Mouse (Mus musculus): ENCODE results near the gene Tmem223. TPM values are rescaled to one million over a fixed set of nuclear protein-coding genes. Genes with fewer than 3 reads are reported as not detected.
A peak's percentile ranks its signal among the peaks of the same experiment; 100 is the strongest.

The Tmem223 gene
- polyA plus RNA-seq, 1 experiment from 2014 or later: 123 TPM

- DNase-seq (ENCODE audit: low spot score) (no peak), ATAC-seq (replicated peaks; ENCODE audit: low FRiP score) (no peak)
- peaks cover 13% of the 10 kb centered on the region; the same call in 1 of the 2 replicates for H3K36me3 ChIP-seq (ENCODE audit: control insufficient read depth, insufficient read depth, low read length)
- H3K27ac ChIP-seq (ENCODE audit: low read depth, low read length): no peak overlapping the region
- peak overlapping the region; percentile 33 for H3K4me2 ChIP-seq
- H3K4me1 ChIP-seq (replicated peaks; ENCODE audit: control insufficient read depth, insufficient read depth, low read length): peaks cover 18% of the 10 kb centered on the region
- H3K4me3 ChIP-seq (ENCODE audit: low read depth, low read length): peak overlapping the region; percentile 59; the same call in 1 of the 2 replicates
- 73% methylated on average over 11 of the region's 11 CpGs for WGBS
- no peaks in the 10 kb centered on the region for H3K27me3 ChIP-seq (replicated peaks; ENCODE audit: control insufficient read depth, insufficient read depth, low read length)
- H3K9me3 ChIP-seq (ENCODE audit: control insufficient read depth, low read length): no peaks in the 10 kb centered on the region
- H3K9ac ChIP-seq (ENCODE audit: low read depth, low read length): no peak overlapping the region
Measured at GRCm38 (mm10) chr19:8803879-8804660, 33.3 kb downstream of the Tmem223 start.

- Histone ChIP-seq H3K4me3 (ENCODE audit: low read depth, low read length) (no peak overlapping the region), H3K27ac (ENCODE audit: low read depth, low read length) (no peak overlapping the region), H3K9ac (ENCODE audit: low read depth, low read length) (0 out of 2 replicates have a peak overlapping the region, but pooled peaks have one; percentile 2), H3K36me3 (ENCODE audit: control insufficient read depth, insufficient read depth, low read length) (peaks cover 30% of the 10 kb centered on the region), H3K4me2 (no peak overlapping the region), H3K4me1 (replicated peaks; ENCODE audit: control insufficient read depth, insufficient read depth, low read length) (peaks cover 18% of the 10 kb centered on the region), H3K27me3 (replicated peaks; ENCODE audit: control insufficient read depth, insufficient read depth, low read length) (no peaks in the 10 kb centered on the region), H3K9me3 (ENCODE audit: control insufficient read depth, low read length) (no peaks in the 10 kb centered on the region)
- WGBS: 84% methylated on average over 5 of the region's 5 CpGs
- no peak for ATAC-seq (replicated peaks; ENCODE audit: low FRiP score)
- DNase-seq (ENCODE audit: low spot score): no peak
Measured at GRCm38 (mm10) chr19:8806810-8807209, 36.0 kb downstream of the Tmem223 start.

GRCm38 (mm10) chr19:8815812-8816211 is 45.0 kb downstream of the Tmem223 start:
- Histone ChIP-seq H3K9ac (ENCODE audit: low read depth, low read length) (no peak overlapping the region), H3K4me3 (ENCODE audit: low read depth, low read length) (no peak overlapping the region), H3K36me3 (ENCODE audit: control insufficient read depth, insufficient read depth, low read length) (peaks cover 40% of the 10 kb centered on the region), H3K4me1 (replicated peaks; ENCODE audit: control insufficient read depth, insufficient read depth, low read length) (peaks cover 9% of the 10 kb centered on the region), H3K9me3 (ENCODE audit: control insufficient read depth, low read length) (no peaks in the 10 kb centered on the region), H3K27me3 (replicated peaks; ENCODE audit: control insufficient read depth, insufficient read depth, low read length) (no peaks in the 10 kb centered on the region), H3K27ac (ENCODE audit: low read depth, low read length) (no peak overlapping the region), H3K4me2 (no peak overlapping the region)
- DNase-seq (ENCODE audit: low spot score) (no peak), ATAC-seq (replicated peaks; ENCODE audit: low FRiP score) (no peak)
- 86% methylated on average over 11 of the region's 11 CpGs for WGBS

- Histone ChIP-seq H3K27ac (ENCODE audit: low read depth, low read length) (no peak overlapping the region), H3K4me2 (peak overlapping the region; percentile 93), H3K4me3 (ENCODE audit: low read depth, low read length) (no peak overlapping the region), H3K27me3 (replicated peaks; ENCODE audit: control insufficient read depth, insufficient read depth, low read length) (no peaks in the 10 kb centered on the region), H3K9me3 (ENCODE audit: control insufficient read depth, low read length) (no peaks in the 10 kb centered on the region), H3K36me3 (ENCODE audit: control insufficient read depth, insufficient read depth, low read length) (peaks cover 33% of the 10 kb centered on the region; the same call in 1 of the 2 replicates), H3K4me1 (replicated peaks; ENCODE audit: control insufficient read depth, insufficient read depth, low read length) (peaks cover 9% of the 10 kb centered on the region), H3K9ac (ENCODE audit: low read depth, low read length) (no peak overlapping the region)
- 83% methylated on average over 3 of the region's 3 CpGs for WGBS
- ATAC-seq (replicated peaks; ENCODE audit: low FRiP score) (no peak), DNase-seq (ENCODE audit: low spot score) (no peak)
Measured at GRCm38 (mm10) chr19:8817001-8817400, 46.2 kb downstream of the Tmem223 start.

GRCm38 (mm10) chr19:8818301-8818798 is 47.6 kb downstream of the Tmem223 start:
- Histone ChIP-seq H3K9ac (ENCODE audit: low read depth, low read length) (peak overlapping the region; percentile 85), H3K27me3 (replicated peaks; ENCODE audit: control insufficient read depth, insufficient read depth, low read length) (no peaks in the 10 kb centered on the region), H3K27ac (ENCODE audit: low read depth, low read length) (peak overlapping the region; percentile 98), H3K36me3 (ENCODE audit: control insufficient read depth, insufficient read depth, low read length) (peaks cover 25% of the 10 kb centered on the region), H3K4me3 (ENCODE audit: low read depth, low read length) (peak overlapping the region; percentile 100), H3K4me1 (replicated peaks; ENCODE audit: control insufficient read depth, insufficient read depth, low read length) (peaks cover 20% of the 10 kb centered on the region), H3K4me2 (peak overlapping the region; percentile 93), H3K9me3 (ENCODE audit: control insufficient read depth, low read length) (no peaks in the 10 kb centered on the region)
- ATAC-seq (replicated peaks; ENCODE audit: low FRiP score): no peak
- 18% methylated on average over 14 of the region's 14 CpGs for WGBS
- no peak for DNase-seq (ENCODE audit: low spot score)

GRCm38 (mm10) chr19:8818801-8819595 is 48.2 kb downstream of the Tmem223 start, which contains the start of gene Ttc9c:
Gene Ttc9c, minus strand, starts transcription at chr19:8819333.
- peak within 1 kb of the TSS; percentile 93 for H3K4me2 ChIP-seq
- H3K27me3 ChIP-seq (replicated peaks; ENCODE audit: control insufficient read depth, insufficient read depth, low read length): no peaks in the 10 kb centered on the region
- H3K9me3 ChIP-seq (ENCODE audit: control insufficient read depth, low read length): no peaks in the 10 kb centered on the region
- peaks cover 21% of the 10 kb centered on the region for H3K4me1 ChIP-seq (replicated peaks; ENCODE audit: control insufficient read depth, insufficient read depth, low read length)
- WGBS: under 1% methylated on average over 33 of the region's 33 CpGs
- H3K36me3 ChIP-seq (ENCODE audit: control insufficient read depth, insufficient read depth, low read length): peaks cover 26% of the 10 kb centered on the region
- DNase-seq (ENCODE audit: low spot score) (peak; percentile 92), ATAC-seq (replicated peaks; ENCODE audit: low FRiP score) (peak; percentile 85)
- peak within 1 kb of the TSS; percentile 98 for H3K9ac ChIP-seq (ENCODE audit: low read depth, low read length)
- H3K4me3 ChIP-seq (ENCODE audit: low read depth, low read length): peak within 1 kb of the TSS; percentile 100
- peak within 1 kb of the TSS; percentile 98 for H3K27ac ChIP-seq (ENCODE audit: low read depth, low read length)

- no peaks in the 10 kb centered on the region for H3K27me3 ChIP-seq (replicated peaks; ENCODE audit: control insufficient read depth, insufficient read depth, low read length)
- peak within 1 kb of the TSS; percentile 98 for H3K27ac ChIP-seq (ENCODE audit: low read depth, low read length)
- H3K9ac ChIP-seq (ENCODE audit: low read depth, low read length): peak within 1 kb of the TSS; percentile 98
- peaks cover 31% of the 10 kb centered on the region for H3K36me3 ChIP-seq (ENCODE audit: control insufficient read depth, insufficient read depth, low read length)
- peak within 1 kb of the TSS; percentile 100 for H3K4me3 ChIP-seq (ENCODE audit: low read depth, low read length)
- WGBS: under 1% methylated on average over 81 of the region's 83 CpGs
- peak; percentile 94 for DNase-seq (ENCODE audit: low spot score)
- H3K4me1 ChIP-seq (replicated peaks; ENCODE audit: control insufficient read depth, insufficient read depth, low read length): peaks cover 21% of the 10 kb centered on the region
- H3K4me2 ChIP-seq: peak within 1 kb of the TSS; percentile 93
- no peaks in the 10 kb centered on the region for H3K9me3 ChIP-seq (ENCODE audit: control insufficient read depth, low read length)
- ATAC-seq (replicated peaks; ENCODE audit: low FRiP score): peak; percentile 93
Measured at GRCm38 (mm10) chr19:8819596-8820423, 49.0 kb downstream of the Tmem223 start, which contains the start of gene Hnrnpul2. Gene Hnrnpul2, plus strand, starts transcription at chr19:8820010.

Measured in liver, embryonic 11.5 days (tissue).